Mouse (Mus musculus): Measurements from ENCODE around the gene Gm28729. TPM values are rescaled to one million over a fixed set of nuclear protein-coding genes. Genes with fewer than 3 reads are reported as not detected.
A peak's percentile ranks its signal among the peaks of the same experiment; 100 is the strongest.

The Gm28729 gene
- polyA plus RNA-seq (2015; fragmentation: Nextera tagmentation; extraction: Ambion mirVana): 0.15 and 0.31 TPM in 2 replicates

DNA sequence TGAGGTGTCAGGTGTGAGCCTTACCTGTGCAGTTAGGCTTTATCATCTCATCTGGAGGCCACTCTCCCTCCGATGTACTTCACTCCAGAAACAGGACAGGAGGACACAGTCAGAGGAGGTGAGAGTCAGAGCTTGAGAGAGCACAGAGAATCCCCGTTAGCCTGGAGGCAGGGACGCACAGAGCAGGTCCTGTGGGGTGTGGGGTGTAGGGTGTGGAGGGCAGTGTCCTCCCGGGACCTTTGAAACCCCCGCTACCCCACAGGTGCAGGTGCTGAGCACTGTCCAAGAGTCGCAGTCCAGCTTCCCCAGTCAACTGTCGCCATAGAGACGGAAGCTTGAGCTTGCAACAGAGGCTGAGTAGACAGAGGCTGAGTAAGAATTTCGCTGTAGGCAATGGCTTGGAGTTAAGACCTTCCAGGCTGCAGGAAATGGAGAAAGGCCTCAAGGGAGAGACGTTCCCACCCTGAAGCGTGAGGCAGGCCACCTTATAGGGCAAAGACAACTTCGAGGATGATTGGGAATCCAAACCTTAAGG lies at the start of gene Gm28729:
TSS of gene Gm28729 (minus strand) at position 293 of the 535 bp plus-strand sequence.
- Histone ChIP-seq H3K4me1 (peaks cover 1% of the 10 kb centered on the region; the same call in 1 of the 2 replicates), H3K27me3 (no peaks in the 10 kb centered on the region), H3K4me3 (no peak within 1 kb of the TSS), H3K27ac (replicated peaks) (no peak within 1 kb of the TSS), H3K9ac (replicated peaks) (no peak within 1 kb of the TSS), H3K9me3 (no peaks in the 10 kb centered on the region), H3K4me2 (replicated peaks) (no peak within 1 kb of the TSS), H3K36me3 (no peaks in the 10 kb centered on the region)
- 63% methylated on average over 12 of the region's 12 CpGs for WGBS
- no peak for ATAC-seq (replicated peaks)

DNA sequence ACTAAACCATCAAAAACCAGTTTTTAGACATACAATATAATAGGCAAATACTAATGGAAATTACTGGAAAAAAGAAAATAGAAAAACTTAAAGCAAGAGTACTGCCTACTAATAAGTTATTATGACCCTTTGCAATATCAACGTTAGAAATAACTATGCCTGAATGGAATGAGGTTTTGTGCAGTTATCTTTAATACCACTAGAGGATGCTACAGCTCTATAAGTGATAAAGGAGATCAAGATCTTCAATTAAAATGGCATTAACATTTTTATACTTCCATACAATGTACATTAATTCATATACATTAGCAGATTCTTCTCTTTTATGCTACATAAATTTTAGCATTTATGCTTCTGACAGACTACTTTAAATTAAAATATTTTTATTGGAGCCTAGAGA lies 48.2 kb upstream of the Gm28729 start:
- ATAC-seq (replicated peaks): no peak
- no peaks in the 10 kb centered on the region for H3K27me3 ChIP-seq
- WGBS: 2% methylated on average over 1 of the region's 1 CpGs
- H3K4me2 ChIP-seq (replicated peaks): no peak overlapping the region
- peaks cover 18% of the 10 kb centered on the region for H3K36me3 ChIP-seq
- H3K9me3 ChIP-seq: no peaks in the 10 kb centered on the region
- no peak overlapping the region for H3K9ac ChIP-seq (replicated peaks)
- H3K4me3 ChIP-seq: no peak overlapping the region
- H3K4me1 ChIP-seq: no peaks in the 10 kb centered on the region
- H3K27ac ChIP-seq (replicated peaks): no peak overlapping the region

- 90% methylated on average over 9 of the region's 9 CpGs for WGBS
- ATAC-seq (replicated peaks): no peak
- peaks cover 20% of the 10 kb centered on the region for H3K36me3 ChIP-seq
- no peak overlapping the region for H3K4me2 ChIP-seq (replicated peaks)
- no peaks in the 10 kb centered on the region for H3K27me3 ChIP-seq
- no peaks in the 10 kb centered on the region for H3K9me3 ChIP-seq
- no peak overlapping the region for H3K4me3 ChIP-seq
- no peaks in the 10 kb centered on the region for H3K4me1 ChIP-seq
- H3K27ac ChIP-seq (replicated peaks): no peak overlapping the region
- no peak overlapping the region for H3K9ac ChIP-seq (replicated peaks)
These were observed 47.7 kb upstream of the Gm28729 start for GRCm38 (mm10) chr9:96572754-96573153.

DNA sequence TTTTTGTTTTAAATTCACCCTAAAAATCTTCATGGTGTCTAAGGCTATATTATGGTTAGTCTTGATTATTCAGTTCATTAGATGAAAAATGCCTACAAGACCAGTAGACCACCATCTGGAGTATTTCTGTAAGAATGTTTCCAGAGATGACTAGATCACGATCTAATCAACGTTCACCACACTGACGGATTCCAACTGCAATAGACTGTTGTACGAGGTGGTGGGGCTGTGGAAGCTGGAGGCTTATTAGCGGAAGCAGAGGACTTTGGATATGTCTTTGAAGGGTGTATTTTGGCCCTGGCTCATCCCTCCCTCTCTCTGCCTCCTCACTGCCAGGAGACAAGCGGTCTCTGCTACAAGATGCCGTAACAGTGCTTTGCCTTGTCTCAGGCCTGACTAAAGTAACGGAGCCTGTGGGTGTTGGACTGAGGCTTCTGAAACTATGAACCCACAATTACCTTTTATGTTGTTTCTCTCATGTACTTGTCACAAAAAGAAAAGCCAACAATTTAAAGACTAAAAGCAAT lies 41.5 kb upstream of the Gm28729 start:
- no peak overlapping the region for H3K9ac ChIP-seq (replicated peaks)
- no peak overlapping the region for H3K27ac ChIP-seq (replicated peaks)
- no peaks in the 10 kb centered on the region for H3K9me3 ChIP-seq
- peaks cover 22% of the 10 kb centered on the region for H3K36me3 ChIP-seq
- H3K4me3 ChIP-seq: no peak overlapping the region
- no peaks in the 10 kb centered on the region for H3K27me3 ChIP-seq
- no peak for ATAC-seq (replicated peaks)
- no peaks in the 10 kb centered on the region for H3K4me1 ChIP-seq
- 78% methylated on average over 8 of the region's 8 CpGs for WGBS
- H3K4me2 ChIP-seq (replicated peaks): no peak overlapping the region

DNA sequence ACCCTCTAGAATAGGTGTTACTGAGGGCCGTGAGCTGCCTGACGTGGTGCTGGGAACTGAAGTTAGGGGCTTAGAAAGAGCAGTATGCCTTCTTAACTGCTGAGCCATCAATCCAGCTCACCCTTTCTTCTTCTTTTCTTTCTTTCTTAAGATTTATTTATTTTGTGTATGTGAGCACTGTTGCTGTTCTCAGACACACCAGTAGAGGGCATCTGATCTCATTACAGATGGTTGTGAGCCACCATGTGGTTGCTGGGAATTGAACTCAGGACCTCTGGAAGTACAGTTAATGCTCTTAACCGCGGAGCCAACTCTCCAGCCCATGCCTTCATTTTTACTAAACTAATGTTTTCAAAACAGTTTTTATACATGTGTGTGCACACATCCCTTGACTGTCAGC lies 38.4 kb upstream of the Gm28729 start:
- H3K36me3 ChIP-seq: peaks cover 28% of the 10 kb centered on the region
- no peaks in the 10 kb centered on the region for H3K27me3 ChIP-seq
- no peaks in the 10 kb centered on the region for H3K4me1 ChIP-seq
- no peaks in the 10 kb centered on the region for H3K9me3 ChIP-seq
- H3K9ac ChIP-seq (replicated peaks): no peak overlapping the region
- H3K4me2 ChIP-seq (replicated peaks): no peak overlapping the region
- ATAC-seq (replicated peaks): no peak
- 97% methylated on average over 4 of the region's 4 CpGs for WGBS
- no peak overlapping the region for H3K27ac ChIP-seq (replicated peaks)
- no peak overlapping the region for H3K4me3 ChIP-seq

DNA sequence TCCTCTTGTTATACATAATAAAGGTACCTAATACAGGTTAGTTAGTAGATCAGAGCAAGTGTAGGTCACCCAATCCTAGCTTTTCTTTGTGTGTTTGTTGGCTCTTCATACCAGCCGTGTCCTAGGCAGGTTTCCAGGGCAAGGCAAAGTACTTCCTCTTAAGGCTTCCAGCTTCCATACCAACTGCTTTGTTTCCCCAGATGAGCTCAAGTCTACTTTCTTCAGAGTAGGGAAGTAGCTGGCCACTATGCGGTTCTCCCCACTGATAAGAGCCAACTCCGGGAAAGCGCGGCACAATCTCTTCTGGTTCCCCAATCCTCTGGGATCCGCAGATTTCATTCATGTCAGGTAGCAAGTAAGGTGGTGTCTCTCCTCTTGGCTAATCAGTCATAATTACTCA lies 34.1 kb upstream of the Gm28729 start:
- H3K4me3 ChIP-seq: no peak overlapping the region
- 96% methylated on average over 6 of the region's 6 CpGs for WGBS

GRCm38 (mm10) chr9:96558594-96558993 lies 33.5 kb upstream of the Gm28729 start:
- H3K27ac ChIP-seq (replicated peaks): no peak overlapping the region

More for the DNA sequence above, 34.1 kb upstream of the Gm28729 start:
- no peaks in the 10 kb centered on the region for H3K9me3 ChIP-seq
- no peak overlapping the region for H3K27ac ChIP-seq (replicated peaks)
- no peaks in the 10 kb centered on the region for H3K4me1 ChIP-seq
- H3K4me2 ChIP-seq (replicated peaks): no peak overlapping the region
- H3K27me3 ChIP-seq: no peaks in the 10 kb centered on the region
- H3K9ac ChIP-seq (replicated peaks): no peak overlapping the region
- no peak for ATAC-seq (replicated peaks)
- peaks cover 19% of the 10 kb centered on the region for H3K36me3 ChIP-seq

DNA sequence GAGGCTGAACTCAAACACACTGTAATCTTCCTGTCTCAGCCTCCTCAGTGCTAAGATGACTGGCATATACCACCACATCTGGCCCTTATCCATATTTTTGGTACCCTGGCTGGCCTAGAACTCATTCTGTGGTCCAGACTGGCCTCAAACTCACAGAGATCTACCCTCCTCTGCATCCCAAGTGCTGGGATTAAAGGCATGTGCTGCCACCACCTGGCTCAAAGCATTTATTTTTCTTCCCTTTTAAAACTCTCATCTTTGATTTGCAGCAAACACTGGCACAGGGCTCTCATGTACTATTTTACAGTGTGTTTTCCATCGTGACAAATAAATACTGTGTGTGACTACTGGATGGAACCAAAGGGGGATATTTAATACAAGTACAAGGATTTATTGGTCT lies 29.0 kb upstream of the Gm28729 start:
- Histone ChIP-seq H3K27ac (replicated peaks) (no peak overlapping the region), H3K27me3 (no peaks in the 10 kb centered on the region), H3K9me3 (no peaks in the 10 kb centered on the region), H3K4me3 (no peak overlapping the region), H3K4me1 (no peaks in the 10 kb centered on the region), H3K9ac (replicated peaks) (no peak overlapping the region), H3K36me3 (peaks cover 24% of the 10 kb centered on the region), H3K4me2 (replicated peaks) (no peak overlapping the region)
- ATAC-seq (replicated peaks): no peak
- WGBS: 86% methylated on average over 1 of the region's 1 CpGs

More at GRCm38 (mm10) chr9:96558594-96558993, 33.5 kb upstream of the Gm28729 start:
- Histone ChIP-seq H3K9me3 (no peaks in the 10 kb centered on the region), H3K36me3 (peaks cover 19% of the 10 kb centered on the region), H3K4me1 (no peaks in the 10 kb centered on the region), H3K4me2 (replicated peaks) (no peak overlapping the region), H3K4me3 (no peak overlapping the region), H3K9ac (replicated peaks) (no peak overlapping the region), H3K27me3 (no peaks in the 10 kb centered on the region)
- WGBS: 79% methylated on average over 1 of the region's 1 CpGs
- ATAC-seq (replicated peaks): no peak

- 92% methylated on average over 13 of the region's 13 CpGs for WGBS
- no peak overlapping the region for H3K27ac ChIP-seq (replicated peaks)
- H3K4me1 ChIP-seq: peaks cover 4% of the 10 kb centered on the region; the same call in 1 of the 2 replicates
- ATAC-seq (replicated peaks): no peak
- no peak overlapping the region for H3K9ac ChIP-seq (replicated peaks)
- H3K9me3 ChIP-seq: no peaks in the 10 kb centered on the region
- peaks cover 21% of the 10 kb centered on the region; the same call in 1 of the 2 replicates for H3K36me3 ChIP-seq
- H3K4me3 ChIP-seq: no peak overlapping the region
- no peaks in the 10 kb centered on the region for H3K27me3 ChIP-seq
- no peak overlapping the region for H3K4me2 ChIP-seq (replicated peaks)
These were observed 20.3 kb upstream of the Gm28729 start for GRCm38 (mm10) chr9:96545410-96545809.

DNA sequence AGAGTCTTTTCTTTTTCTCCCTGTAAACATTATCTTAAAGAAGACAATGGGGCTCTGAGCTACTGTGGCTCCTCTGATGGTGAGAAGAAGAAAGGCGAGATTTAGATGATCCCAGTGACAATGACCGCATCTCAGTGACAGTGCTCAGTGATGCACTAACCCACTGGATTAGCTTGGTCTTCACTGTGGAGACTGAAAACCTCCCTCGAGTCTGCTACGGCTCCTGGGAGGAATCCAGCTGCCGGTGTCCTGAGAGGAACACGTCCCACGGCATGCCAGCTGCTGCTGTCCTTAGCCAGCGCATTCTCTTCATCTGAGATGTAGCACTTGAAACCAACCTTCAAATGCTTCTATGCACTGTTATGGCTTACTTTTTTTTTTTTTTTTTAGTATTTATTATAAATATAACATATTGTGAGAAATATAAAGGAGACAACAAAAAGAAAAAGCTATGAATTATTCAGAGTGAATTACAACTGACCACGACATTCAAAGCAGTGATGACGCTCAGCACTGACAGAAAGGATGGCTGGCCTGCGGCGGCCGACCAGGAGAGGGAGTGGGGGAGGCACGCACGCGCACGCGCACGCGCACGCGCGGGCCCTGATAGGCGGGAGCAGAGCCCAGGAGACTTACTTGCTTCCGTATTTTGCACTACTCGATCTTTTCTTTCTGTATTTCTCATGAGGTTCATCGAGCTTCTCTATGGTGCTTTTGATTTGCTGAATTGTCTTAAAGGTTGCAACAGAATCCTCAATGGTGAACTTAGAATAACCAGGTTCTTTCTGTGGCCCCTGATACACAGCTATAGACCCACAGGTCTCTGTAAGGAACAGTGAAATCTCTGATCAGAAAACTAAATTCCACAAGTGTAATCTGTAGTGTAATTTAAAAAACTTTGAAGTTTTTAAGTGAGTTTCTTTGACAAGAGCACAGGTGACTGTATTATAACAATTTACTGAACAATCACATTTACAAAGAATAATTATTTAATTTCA lies 18.9 kb upstream of the Gm28729 start:
- 29% methylated on average over 27 of the region's 27 CpGs for WGBS
- Histone ChIP-seq H3K27me3 (no peaks in the 10 kb centered on the region), H3K9ac (replicated peaks) (0 out of 2 replicates have a peak overlapping the region, but pooled peaks have one; percentile 19), H3K4me1 (peaks cover 4% of the 10 kb centered on the region; the same call in 1 of the 2 replicates), H3K9me3 (no peaks in the 10 kb centered on the region), H3K36me3 (peaks cover 24% of the 10 kb centered on the region; the same call in 1 of the 2 replicates), H3K4me3 (0 out of 2 replicates have a peak overlapping the region, but pooled peaks have one; percentile 8), H3K27ac (replicated peaks) (peak overlapping the region; percentile 53), H3K4me2 (replicated peaks) (peak overlapping the region; percentile 43)
- peak; percentile 88 for ATAC-seq (replicated peaks)

DNA sequence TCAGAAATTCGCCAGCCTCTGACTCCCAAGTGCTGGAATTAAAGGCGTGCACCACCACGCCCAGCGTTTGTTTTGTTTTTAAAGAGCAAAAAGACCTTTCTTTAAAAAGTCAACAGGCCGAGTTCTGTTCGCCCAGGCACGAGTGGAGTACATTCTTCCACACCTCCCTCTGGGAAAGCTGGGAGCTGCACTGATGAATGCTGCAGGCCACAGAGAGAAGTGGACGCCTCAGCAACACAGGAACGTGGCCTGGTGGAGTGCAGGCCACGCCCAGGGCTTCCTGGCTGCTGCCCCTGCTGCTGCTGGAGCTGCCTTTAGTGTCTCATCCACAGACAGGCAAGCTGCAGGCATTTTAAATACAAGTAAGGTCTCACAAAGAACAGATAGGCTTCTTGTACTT lies 13.9 kb upstream of the Gm28729 start:
- Histone ChIP-seq H3K4me3 (no peak overlapping the region), H3K9me3 (no peaks in the 10 kb centered on the region), H3K36me3 (peaks cover 13% of the 10 kb centered on the region; the same call in 1 of the 2 replicates), H3K27me3 (no peaks in the 10 kb centered on the region), H3K9ac (replicated peaks) (no peak overlapping the region), H3K27ac (replicated peaks) (no peak overlapping the region), H3K4me2 (replicated peaks) (no peak overlapping the region), H3K4me1 (peaks cover 7% of the 10 kb centered on the region; the same call in 1 of the 2 replicates)
- no peak for ATAC-seq (replicated peaks)
- WGBS: 65% methylated on average over 10 of the region's 10 CpGs

DNA sequence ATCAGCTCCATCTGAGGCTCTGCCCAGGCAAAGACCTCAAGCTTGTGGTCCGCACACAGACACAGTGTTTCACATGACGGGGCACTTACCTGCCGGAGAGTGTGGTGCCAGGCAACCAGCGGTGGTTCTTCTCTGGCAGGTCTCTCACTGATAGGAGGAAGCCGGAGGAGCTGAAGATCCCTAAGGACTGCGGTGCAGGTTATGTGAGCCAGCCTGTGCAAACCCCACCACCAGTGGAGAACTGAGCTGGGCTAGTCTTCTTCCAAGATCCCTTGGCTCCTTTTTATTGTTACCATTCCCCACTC lies 12.5 kb upstream of the Gm28729 start:
- H3K4me1 ChIP-seq: peaks cover 6% of the 10 kb centered on the region; the same call in 1 of the 2 replicates
- H3K27ac ChIP-seq (replicated peaks): no peak overlapping the region
- no peak overlapping the region for H3K4me3 ChIP-seq
- no peaks in the 10 kb centered on the region for H3K9me3 ChIP-seq
- WGBS: 95% methylated on average over 6 of the region's 6 CpGs
- H3K27me3 ChIP-seq: no peaks in the 10 kb centered on the region
- H3K4me2 ChIP-seq (replicated peaks): no peak overlapping the region
- no peak overlapping the region for H3K9ac ChIP-seq (replicated peaks)
- peaks cover 13% of the 10 kb centered on the region; the same call in 1 of the 2 replicates for H3K36me3 ChIP-seq
- peak; percentile 18; the same call in 1 of the 2 replicates for ATAC-seq (replicated peaks)
